Mouse (Mus musculus) erythroblast, adult 5-6 weeks (primary cell): Measurements from ENCODE around the gene Cd164. TPM values are rescaled to one million over a fixed set of nuclear protein-coding genes. Genes with fewer than 3 reads are reported as not detected.
A peak's percentile ranks its signal among the peaks of the same experiment; 100 is the strongest.

Experiments used
- ATAC-seq: replicated peaks from 2 replicates; pipeline ENCODE4 v1.8.0; 2016; ENCODE audit warnings: moderate number of reproducible peaks, mild to moderate bottlenecking, moderate TSS enrichment, inconsistent platforms; ENCODE audit not compliant: poor library complexity, low FRiP score, severe bottlenecking
- total RNA-seq, 2 experiments: library from RNA; stranded (forward) in 1 of 2; stranded (reverse) in 1 of 2; fragments of 150-400 nt in 1 of 2; fragments of 200-764, 138-1000 nt in 1 of 2; gene quantifications; 2 replicates each; pipeline versions ENCODE4 v1.2.3 to v1.2.4; 2015 to 2017; ENCODE audit warnings: low replicate concordance in 2 of 2

The Cd164 gene
- total RNA-seq, 2 experiments from 2014 or later = 53.9 to 57.6 TPM

DNA sequence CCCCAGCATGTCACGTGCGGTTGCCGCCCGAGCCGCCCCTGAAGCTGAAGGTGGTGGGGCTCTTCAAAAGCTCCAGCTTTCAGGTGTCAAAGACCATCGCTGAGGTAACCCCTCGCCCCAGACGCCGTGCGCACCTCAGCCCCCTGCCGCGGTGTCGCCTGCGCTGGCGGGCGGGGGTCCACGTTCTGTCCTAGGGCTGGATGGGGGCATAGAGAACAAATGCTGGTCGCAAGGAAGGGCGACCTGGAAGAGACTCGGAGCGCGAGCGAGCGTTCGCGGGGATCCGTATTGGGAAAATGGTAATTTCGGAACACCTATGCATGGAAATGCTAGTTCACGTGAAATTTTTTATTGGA, 28.7 kb upstream of the Cd164 start:
- ATAC-seq = no peak

DNA sequence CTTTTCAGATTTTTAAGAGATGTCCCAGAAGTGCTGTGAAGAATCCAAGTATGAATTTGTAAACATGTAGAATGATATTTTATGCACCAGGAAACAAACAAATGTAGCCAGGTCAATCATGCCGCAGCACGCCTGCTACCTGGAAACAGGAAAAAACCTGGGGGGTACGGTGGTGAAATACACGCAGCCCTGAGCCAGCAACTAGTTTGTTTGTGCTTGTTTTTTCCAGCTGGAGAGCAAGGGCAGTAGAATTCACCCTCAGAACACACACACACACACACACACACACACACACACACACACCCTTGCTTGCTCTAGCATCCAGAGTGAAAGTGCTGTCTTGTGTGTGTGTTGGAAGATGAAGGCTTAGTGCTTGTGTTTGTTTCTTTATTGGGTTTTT, 28.1 kb upstream of the Cd164 start:
- no peak for ATAC-seq

DNA sequence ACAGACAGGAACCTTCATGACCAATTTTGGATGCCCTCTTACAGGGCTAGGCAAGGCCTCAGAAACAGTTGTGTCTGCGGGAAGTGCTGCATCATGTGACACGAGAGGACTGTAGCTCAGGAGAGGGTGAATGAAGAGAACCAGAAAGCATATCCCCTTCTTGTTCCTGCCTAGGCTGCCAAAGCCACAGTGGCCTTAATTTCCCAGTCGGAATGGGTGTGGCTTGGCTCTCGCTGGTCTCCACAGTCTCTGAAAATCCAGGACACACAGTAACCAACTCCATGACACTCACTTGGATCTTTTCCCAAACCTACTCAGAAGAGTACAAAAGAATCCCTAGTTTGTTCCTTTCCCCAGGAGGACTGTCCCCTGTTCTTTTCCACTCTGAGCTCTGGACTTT, 18.3 kb upstream of the Cd164 start:
- ATAC-seq = no peak

DNA sequence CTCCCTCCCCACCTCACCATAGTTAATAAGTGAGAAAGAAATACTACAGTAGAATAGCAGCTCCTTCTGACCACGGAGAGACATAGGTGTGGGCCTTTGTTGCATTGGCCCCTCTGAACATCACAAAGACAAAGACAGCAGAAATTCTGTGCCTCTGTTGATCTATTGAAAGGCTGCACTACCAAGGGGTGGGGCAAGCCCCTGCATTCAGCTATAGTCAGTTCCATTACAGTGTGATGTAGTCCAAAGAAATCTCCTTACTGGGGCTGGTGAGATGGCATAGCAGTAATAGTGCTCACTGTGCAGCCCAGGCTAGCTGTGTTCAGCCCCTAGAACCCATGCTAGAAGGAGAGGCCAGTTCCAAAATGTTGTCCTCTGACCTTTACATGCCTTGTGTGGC, 14.2 kb upstream of the Cd164 start:
- no peak for ATAC-seq

DNA sequence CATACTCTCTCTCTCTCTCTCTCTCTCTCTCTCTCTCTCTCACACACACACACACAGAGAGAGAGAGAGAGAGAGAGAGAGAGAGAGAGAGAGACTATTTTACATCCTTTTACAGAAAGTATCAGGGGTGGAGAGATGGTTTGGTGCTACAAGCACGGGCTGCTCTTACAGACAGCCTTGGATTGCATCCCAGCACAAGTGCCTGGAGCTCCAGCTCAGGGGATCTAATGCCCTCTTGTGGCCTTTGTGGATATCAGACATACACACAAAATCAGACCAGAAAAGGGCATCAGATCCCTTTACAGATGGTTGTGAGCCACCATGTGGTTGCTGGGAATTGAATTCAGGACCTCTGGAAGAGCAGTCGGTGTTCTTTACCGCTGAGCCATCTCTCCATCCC, 13.8 kb upstream of the Cd164 start:
- 0 out of 2 replicates have a peak, but pooled peaks have one; percentile 54 for ATAC-seq

DNA sequence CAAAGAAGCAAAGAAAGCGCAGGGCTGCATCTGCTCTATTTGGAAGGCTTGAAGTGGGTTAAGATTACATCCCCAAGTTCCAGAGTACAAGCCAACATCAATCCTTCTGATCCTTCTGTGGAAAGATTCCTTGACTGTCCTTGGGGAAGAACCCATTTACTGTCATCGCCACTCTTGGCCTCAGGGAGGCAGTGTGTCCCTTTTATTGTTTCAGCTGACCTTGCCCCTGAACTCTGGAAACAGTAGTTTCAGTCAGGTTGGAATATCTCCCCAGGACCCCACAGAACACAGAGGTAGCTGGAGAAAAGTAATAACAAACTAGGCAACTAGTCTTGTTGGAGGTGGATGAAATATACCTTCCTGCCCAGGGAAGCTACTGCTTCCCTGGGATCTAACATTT, 10.1 kb upstream of the Cd164 start:
- no peak for ATAC-seq

DNA sequence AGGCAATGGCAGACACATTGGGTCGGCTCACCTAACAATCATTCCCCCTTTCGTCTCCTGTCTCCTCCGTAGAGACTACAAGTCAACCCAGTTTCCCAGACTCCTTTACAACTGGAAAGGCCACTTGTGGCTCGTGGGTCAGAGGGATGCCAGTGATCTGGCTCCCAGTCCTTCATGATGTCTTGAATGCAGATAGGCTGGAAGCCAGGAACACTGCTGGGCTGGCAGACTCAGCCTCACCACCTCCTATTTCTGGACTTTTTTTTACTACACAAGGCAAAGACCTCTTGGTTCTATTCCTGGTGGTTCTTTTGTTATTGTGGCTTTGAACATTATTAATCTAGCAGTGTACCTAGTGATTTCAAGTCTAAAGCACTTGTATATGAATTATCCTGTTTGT, 4.9 kb upstream of the Cd164 start:
- ATAC-seq = no peak

DNA sequence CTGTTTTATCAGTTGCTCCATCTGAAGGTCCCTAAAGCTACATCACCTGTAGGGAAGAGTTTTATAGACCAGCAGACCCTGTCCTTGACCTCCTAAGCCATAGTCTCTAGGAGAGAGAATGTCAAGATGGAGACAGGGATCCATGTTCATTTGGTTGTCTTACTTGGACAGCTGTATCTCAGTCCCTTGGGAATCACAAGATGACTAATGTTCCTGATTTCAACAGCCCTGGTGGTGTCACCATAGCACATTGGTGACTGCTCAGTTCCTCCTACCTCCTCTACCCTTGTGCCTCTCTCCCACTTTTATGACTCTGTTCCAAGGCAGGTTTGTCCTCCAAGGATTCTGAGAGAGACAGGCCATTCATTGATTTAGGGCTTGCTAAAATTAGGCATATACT, 4.3 kb upstream of the Cd164 start:
- ATAC-seq = no peak

DNA sequence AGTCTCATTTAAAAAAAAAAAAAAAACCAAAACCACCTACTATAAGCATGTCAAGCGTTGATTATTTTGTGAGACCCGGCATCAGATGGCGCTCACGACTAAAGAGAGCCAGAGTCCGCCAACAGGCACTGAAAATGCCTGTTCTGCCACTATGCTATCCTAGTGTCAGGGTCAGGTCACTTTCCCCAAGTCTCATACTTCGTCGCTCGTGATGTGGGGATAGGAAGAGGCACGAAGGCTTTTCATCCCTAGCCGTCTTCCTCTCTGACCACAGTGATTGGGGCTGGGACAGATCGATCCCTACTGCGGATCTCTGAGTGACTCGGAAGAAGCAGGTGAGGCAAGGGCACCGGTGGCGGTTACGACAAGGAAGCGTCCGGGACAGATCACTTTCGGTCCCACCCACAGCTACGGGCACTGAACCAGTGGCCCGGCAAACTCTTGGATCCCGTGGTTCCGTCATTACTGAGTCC, 670 bp upstream of the Cd164 start:
- ATAC-seq = peak; percentile 77

DNA sequence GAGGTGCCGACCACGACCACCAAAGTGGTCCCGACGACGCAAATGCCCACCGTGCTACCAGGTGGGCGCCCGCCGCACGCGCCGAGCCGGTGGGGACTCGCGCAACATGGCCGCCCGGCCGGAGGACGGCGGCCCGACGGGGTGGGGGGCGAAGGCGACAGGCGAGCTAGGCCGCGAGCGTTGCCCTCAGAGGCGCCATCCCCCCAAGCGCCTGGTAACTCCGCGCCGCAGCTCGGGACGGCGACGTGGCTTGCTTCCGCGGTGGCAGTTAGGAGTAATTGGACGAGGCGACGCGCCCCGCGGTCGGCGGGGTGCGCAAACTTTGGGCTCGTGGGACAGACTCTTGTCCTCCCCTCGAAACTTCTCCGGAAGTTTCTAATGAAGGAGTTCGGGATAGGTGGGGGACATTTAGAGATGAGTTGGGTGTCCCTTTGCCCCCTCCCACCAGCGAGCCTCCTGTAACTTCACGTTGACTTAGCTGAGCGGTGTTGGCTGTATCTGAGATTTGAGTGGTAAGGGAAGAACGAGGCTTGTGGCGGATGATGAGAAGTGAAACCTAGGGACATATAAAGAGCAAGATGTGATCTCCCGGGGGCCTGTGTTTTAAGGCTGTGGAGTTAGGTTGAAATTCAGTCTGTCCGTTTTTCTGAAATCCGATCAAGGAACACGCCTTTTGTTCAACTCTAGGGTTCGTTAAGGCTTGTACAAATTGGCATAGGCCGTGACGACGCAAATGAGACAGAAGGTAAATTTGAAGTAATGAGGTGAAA, 611 bp downstream of the Cd164 start:
- peak; percentile 45; the same call in 1 of the 2 replicates for ATAC-seq

DNA sequence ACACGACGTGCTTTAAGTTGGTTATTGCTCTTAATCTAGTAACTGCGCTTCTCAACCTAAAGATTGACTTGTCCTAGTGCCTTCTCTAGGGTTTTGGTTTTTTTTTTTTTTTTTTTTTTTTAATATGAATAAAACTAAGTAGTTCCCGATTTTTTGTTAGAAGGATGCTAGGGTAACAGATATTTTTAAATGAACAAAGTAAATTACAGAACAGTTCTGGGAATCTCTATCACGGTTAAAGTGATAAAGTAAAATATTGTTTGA, 1.1 kb downstream of the Cd164 start:
- ATAC-seq = no peak

DNA sequence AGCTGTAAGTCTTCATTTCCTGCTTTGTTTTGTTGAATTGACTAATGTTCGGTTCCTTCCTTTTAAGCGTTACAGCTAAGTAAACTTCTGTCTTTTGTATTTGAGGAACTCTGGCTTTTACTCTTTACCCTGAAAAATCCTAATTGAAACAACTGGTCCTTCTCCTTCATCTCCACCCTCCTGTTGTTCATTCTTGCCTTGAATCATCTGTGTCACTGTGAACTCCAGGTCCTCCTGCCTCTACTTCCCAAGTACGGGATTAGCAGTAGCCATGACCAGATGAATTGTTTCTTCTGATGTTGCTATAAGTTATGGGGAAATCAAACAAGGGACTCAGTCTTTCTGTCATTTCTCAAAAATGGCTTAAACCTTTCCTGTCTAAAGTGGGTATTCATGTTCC, 4.2 kb downstream of the Cd164 start:
- ATAC-seq = no peak

DNA sequence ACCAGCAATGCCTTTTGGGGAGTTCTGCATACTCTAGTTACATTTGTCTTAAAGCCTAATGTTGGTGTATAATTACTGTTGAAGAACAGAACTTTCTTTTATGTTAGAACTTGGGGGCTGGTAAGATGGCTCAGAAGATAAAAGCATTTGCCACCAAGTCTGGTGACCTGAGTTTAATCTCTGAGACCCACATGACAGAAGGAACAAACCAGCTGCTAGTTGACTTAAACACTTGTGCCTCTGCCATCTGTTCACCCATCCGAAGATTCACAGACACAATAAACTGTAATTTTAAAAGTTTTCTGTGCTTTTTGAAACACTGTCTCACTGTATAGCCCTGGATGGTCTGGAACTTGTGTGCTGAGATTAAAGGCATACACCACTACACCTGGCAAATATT, 6.5 kb downstream of the Cd164 start:
- no peak for ATAC-seq

DNA sequence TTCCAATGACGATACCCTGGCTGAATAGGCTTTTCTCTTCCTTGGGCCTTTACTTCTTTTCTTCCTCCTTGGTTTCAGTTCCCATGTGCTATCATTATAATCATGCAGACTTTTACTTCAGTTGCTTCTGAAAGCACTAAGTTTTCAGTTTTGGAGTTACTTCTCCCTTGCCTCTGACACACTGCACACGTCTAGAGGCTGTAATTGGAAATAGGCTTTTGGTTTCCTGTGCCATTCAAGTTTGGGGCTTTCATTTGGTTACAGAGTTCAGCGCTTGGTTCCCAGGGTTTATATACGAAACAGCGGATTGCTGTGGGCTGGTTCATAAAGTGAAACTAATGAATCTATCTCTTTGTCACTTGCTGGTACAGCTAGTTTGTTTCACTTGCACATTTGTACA, 10.8 kb downstream of the Cd164 start:
- no peak for ATAC-seq

DNA sequence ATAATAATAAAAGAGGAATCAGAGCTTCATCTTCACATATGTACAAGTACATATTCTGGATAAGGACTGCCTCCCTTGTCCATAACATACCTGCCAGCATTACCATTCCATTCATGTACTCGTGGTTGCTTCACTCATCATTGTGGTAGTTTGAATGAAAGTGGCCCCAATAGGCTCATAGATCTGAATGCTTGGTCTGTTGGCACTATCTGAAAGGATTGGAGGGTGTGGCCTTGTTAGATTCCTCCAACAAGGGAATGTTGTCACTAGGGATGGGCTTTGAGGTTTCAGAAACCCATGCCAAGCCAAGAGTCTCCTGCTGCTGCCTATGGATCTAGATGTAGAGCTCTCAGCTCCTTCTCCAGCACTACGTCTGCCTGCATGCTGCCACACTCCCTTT, 16.8 kb downstream of the Cd164 start:
- ATAC-seq = no peak

DNA sequence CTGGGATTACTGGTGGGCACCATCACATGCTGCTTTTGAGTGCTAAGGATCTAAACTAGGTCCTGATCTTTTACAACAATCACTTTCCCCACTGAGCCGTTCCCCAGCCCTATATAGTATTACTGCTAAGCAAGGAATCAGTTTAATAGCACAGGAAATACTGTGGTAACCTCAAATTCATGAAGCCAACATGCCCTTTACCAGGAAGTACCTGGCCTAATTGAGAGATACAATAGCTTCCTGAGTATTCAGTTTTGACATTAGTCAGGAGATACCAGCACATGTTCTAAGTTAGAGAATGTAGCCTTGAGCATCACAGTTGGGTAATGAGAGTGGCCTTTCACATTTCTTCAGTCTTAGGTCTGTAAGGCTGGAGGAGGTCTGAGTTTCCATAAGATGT, 17.5 kb downstream of the Cd164 start:
- ATAC-seq = no peak

DNA sequence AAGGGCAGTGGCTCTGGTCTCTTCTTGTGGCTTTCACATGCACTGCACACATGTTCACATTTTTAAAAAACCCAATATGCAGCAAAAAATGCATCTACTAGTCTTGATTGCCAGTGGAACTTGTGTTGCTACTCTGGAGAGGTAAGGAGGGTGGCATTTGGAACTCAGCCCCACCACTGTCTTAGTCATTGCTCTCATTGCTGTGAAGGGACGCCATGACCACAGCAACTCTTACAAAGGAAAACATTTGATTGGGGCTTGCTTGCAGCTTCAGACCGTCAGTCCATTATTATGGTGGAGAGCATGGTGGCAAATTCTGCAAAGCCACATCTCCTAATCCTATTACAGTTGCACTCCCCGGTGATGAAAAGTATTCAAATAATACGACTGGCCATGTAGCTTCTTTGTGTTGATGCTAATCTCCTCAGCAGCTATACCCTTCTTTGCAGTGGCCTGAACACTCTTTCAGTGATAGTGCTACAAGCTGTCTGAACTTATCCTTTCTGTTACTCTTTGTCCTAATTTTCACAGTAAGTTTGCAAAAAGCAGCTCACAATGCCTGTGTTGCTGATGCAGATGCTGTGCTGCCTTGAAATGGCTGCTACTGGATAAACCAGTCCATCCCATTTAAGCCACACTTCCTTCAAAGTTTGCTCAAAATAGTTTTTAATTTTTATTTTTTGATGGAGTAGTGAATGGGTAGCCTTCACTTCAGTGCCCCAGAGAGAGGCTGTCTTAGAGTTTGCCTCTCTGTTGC, 18.2 kb downstream of the Cd164 start:
- no peak for ATAC-seq

DNA sequence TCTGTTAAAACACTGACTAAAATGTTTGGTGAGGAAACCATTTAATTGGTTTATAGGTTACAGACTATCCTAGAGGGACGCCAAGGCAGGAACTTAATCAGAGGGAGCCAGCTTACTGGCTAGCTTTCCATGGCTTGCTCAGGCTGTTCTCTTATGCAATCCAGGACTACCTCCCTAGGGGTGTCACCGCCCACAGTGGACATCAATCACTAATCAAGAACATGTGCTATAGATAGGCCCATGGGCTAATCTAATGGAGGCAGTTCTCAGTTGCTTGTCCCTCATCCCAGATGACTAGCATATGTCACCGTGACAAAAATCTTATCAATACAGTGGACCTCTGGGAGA, 18.7 kb downstream of the Cd164 start:
- ATAC-seq = no peak

DNA sequence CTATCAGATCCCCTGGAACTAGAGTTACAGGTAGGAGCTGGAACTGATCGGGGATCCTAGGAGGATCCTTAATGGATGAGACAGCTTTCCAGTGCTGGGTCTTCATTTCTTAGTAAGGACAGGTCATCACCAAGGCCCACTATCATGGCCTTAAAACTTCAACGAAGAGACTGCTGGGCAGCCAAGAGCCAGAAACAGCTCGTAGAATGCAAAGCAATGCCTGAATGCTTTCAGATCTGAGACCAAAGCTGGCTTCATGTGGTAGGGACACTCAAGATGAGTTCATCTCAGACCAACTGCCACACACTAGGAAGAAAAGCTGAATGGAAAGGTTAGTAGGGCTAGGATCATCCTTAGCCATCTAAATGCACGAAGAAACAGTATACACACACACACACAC, 19.8 kb downstream of the Cd164 start:
- ATAC-seq = no peak

DNA sequence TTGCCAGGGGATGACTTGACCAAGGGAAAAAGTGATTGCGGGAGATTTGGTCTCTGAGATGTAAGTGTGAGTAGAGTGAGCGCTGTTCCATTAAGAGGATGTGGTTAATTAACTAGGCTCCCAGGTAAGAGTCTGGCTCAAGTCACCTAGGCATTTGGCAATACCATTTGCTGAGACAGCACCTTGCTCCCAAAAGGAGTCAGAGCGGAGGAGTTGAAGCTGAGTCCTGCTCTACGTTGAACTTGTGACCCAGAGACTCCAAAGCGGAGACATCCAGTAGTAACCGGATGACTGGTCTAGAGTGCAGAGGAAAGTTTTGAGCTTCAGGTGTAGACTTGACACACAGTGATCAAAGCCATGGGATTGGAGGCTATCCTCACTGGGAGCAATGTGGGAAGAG, 22.8 kb downstream of the Cd164 start:
- ATAC-seq = no peak

DNA sequence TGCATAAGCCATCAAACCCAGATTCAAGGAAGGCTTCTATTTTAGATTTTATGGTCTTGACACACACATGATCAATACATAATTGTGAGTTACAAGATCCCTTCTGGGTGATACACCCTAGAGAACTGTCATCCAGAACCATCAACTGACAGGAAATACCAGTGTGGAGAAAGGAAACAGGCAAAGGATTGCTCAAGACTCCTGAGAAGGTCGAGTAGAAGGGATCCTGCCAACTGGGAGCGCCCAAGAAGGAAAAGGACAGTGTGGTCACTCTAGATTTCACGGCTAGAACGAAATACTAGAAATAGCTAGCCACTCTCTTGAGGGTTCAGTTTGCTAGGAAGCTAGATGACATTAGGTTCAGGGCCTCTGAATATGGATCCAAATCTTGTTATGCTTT, 24.2 kb downstream of the Cd164 start:
- ATAC-seq = no peak

DNA sequence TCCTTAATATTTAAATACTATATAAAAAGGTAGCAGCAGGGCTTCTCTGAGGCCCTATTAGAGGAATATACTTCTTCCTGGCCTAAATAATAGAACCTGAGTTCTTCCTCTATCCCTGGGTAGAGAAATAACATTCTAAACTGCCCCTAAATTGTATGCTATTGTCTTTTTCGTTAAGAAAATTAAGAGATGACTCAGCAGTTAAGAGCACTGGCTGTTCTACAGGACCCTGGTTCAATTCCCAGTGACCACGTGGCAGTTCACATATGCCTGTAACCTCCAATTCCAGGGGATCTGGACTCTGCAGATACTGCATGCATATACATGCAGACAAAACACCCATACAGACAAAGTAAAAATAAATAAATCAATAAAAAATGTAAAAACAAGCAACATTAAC, 24.6 kb downstream of the Cd164 start:
- ATAC-seq = no peak
